Mouse (Mus musculus) cerebellum, adult 2 months (tissue): Measurements from ENCODE around the gene Chn1.

Source experiments
- CTCF ChIP-seq: fragments of 200-500 bp; IDR thresholded peaks from 2 replicates; pipeline ENCODE4 v1.5.1; 2011; ENCODE audit warnings: low read depth, mild to moderate bottlenecking, control low read depth, low read length, moderate library complexity, borderline replicate concordance; ENCODE audit not compliant: insufficient read depth
- POLR2A ChIP-seq: fragments of 200-500 bp; IDR thresholded peaks from 2 replicates; pipeline ENCODE4 v1.6.1; 2011; ENCODE audit warnings: low read length, control low read depth, borderline replicate concordance; ENCODE audit not compliant: insufficient read depth

DNA sequence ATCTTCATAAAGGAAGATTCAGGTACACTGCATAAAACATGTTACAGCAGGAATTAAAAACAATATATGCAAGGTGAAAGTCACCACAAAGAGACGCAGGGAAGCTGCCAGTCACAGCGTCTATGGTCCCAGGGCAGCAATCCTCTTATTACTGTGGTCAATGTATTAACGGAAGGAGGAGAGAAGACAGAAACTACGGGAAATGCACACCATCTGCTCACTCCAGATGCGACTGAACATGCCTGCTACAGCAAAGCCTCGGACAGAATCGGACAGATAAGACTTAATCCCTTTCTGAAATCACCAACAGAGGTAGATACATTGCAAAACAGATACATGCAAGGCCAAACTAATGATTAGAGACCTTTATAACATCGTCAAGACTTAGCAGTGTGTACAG, 116.1 kb downstream of the Chn1 start:
- TF ChIP-seq CTCF (no peak), POLR2A (no peak)
